Mouse (Mus musculus) C2C12 (cell line): Measurements from ENCODE around the gene Trip11. TPM values are rescaled to one million over a fixed set of nuclear protein-coding genes. Genes with fewer than 3 reads are reported as not detected.

Experiments used
- H3K27me3 ChIP-seq: one replicate; pipeline ENCODE4 v1.6.1; 2011; ENCODE audit not compliant: control insufficient read depth, insufficient read depth, insufficient read length
- H3K36me3 ChIP-seq: one replicate; pipeline ENCODE4 v1.6.1; 2011; ENCODE audit not compliant: control insufficient read depth, insufficient read depth
- H3K4me3 ChIP-seq: one replicate; pipeline ENCODE4 v1.5.1; 2011; ENCODE audit warnings: mild to moderate bottlenecking, control low read depth; ENCODE audit not compliant: poor library complexity, insufficient read depth, severe bottlenecking
- H3K79me2 ChIP-seq: one replicate; pipeline ENCODE4 v1.6.1; 2011; ENCODE audit not compliant: control insufficient read depth, insufficient read depth
- H3K79me3 ChIP-seq: one replicate; pipeline ENCODE4 v1.6.1; 2011; ENCODE audit warnings: low read depth, control low read depth
- H3ac ChIP-seq: one replicate; pipeline ENCODE3; 2011; ENCODE audit warnings: low read depth; ENCODE audit not compliant: control insufficient read depth, insufficient read length
- CEBPB ChIP-seq: IDR thresholded peaks from one replicate; pipeline ENCODE4 v1.6.1; 2011; ENCODE audit warnings: low read depth, mild to moderate bottlenecking, control low read depth, moderate library complexity
- CTCF ChIP-seq: IDR thresholded peaks from one replicate; pipeline ENCODE4 v1.5.1; 2011; ENCODE audit not compliant: control insufficient read depth, insufficient read depth, insufficient read length
- FOSL1 ChIP-seq: IDR thresholded peaks from one replicate; pipeline ENCODE4 v1.8.0; 2011; ENCODE audit warnings: mild to moderate bottlenecking, low read length; ENCODE audit not compliant: poor library complexity, insufficient read depth, severe bottlenecking
- MAX ChIP-seq: IDR thresholded peaks from one replicate; pipeline ENCODE4 v1.6.1; 2011; ENCODE audit warnings: mild to moderate bottlenecking, control low read depth
- MYOD1 ChIP-seq: IDR thresholded peaks from one replicate; pipeline ENCODE4 v1.6.1; 2011; ENCODE audit warnings: low read depth; ENCODE audit not compliant: control insufficient read depth, insufficient read length
- MYOG ChIP-seq: IDR thresholded peaks from one replicate; pipeline ENCODE4 v1.6.1; 2011; ENCODE audit not compliant: control insufficient read depth, insufficient read length; ENCODE audit errors: extremely low read depth
- USF1 ChIP-seq: IDR thresholded peaks from one replicate; pipeline ENCODE4 v1.6.1; 2011; ENCODE audit warnings: low read depth, mild to moderate bottlenecking, control low read depth, moderate library complexity
- polyA plus RNA-seq: library from polyadenylated mRNA; unstranded; fragments of >200 nt; fragmentation: generic; extraction: Trizol; gene quantifications from one replicate; pipeline ENCODE4 v1.2.1, GENCODE M21; 2012; ENCODE audit warnings: missing spikeins

Gene Trip11
- polyA plus RNA-seq, 1 experiment, result 2.4 TPM

DNA sequence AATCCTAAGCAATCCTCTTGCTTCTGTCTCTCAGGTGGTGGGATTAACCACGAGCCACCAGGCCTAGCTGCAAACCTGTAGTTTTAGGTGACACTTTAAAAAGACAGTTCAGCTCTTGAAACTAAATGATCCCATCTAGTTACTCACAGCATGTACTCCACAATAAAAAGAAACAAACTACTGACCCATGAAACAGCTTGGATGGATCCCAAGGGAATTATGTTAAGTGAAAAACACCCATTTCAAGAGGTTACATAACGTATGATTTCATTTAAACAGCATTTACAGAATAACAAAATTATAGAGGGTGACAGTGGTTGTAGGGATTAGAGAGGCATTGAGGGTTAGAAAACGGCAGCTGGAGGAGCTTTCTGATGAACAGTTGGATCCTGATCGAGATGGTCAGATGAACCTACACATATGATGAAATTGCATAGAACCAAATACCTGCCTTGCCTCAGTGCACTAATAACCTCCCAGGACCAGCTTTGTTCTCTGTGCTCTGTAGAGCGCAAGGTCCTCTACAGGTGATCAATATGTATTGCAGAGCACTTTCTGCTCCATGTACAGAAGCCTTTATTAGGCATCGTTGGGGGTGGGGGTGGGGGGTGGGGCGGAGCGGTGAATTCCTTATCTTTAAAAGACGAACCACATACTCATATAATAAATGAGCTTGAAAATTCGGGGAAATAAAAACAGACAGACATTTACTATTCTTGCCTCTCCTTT lies 76.4 kb downstream of the Trip11 start:
- Histone ChIP-seq H3K79me2 (no peaks in the 10 kb centered on the region), H3K36me3 (peaks cover 28% of the 10 kb centered on the region), H3ac (no peak overlapping the region), H3K79me3 (no peaks in the 10 kb centered on the region), H3K27me3 (no peaks in the 10 kb centered on the region), H3K4me3 (no peak overlapping the region)
- TF ChIP-seq MYOD1 (no peak), MYOG (no peak), FOSL1 (no peak), MAX (no peak), USF1 (no peak), CEBPB (no peak), CTCF (no peak)

DNA sequence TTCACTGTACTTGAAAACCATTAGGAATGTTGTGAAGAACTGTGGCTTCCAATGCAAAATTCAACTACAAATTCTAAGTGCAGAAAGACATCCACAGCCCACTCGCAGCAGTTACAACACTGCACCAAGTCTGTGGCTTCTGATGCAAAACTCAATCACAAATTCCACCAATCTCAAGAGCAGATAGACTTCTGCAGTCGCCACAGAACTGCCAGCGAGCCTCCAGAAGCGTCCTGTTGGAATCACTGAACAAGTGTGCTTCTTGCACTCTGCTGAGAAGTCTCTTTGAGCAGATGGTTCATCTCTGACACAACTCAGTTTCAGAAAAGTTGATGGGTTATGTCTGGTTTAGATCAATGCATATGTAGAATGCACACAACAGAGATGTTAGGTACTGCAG lies 78.4 kb downstream of the Trip11 start:
- Histone ChIP-seq H3ac (no peak overlapping the region), H3K27me3 (no peaks in the 10 kb centered on the region), H3K79me3 (no peaks in the 10 kb centered on the region), H3K4me3 (no peak overlapping the region), H3K79me2 (no peaks in the 10 kb centered on the region), H3K36me3 (peaks cover 28% of the 10 kb centered on the region)
- no peak for TF ChIP-seq USF1
- no peak for TF ChIP-seq FOSL1
- TF ChIP-seq MYOD1, result no peak
- no peak for TF ChIP-seq CTCF
- no peak for TF ChIP-seq MYOG
- no peak for TF ChIP-seq CEBPB
- no peak for TF ChIP-seq MAX

DNA sequence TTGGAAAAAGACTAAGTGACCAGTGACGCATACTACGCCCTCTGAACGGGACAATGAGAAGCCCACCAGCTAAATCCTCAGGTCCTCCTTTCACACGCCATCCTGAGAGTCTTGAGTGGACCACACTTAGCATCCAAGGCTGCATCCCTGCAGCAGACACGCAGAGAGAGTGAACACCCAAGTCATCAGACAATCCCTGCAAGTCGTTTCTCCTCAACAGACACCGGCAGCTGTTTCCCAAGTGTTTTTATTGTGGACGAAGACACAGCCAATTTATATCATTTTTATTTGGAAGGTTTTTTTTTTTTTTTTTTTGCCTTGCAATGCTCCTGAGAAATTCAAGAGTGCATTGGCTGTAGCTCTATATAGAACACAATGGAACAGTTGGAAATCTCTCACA lies 79.3 kb downstream of the Trip11 start:
- no peaks in the 10 kb centered on the region for H3K79me2 ChIP-seq
- H3ac ChIP-seq, result no peak overlapping the region
- peaks cover 23% of the 10 kb centered on the region for H3K36me3 ChIP-seq
- H3K4me3 ChIP-seq, result no peak overlapping the region
- H3K27me3 ChIP-seq, result no peaks in the 10 kb centered on the region
- H3K79me3 ChIP-seq, result no peaks in the 10 kb centered on the region
- TF ChIP-seq MYOG, result no peak
- TF ChIP-seq CEBPB, result no peak
- TF ChIP-seq USF1, result no peak
- no peak for TF ChIP-seq FOSL1
- TF ChIP-seq MAX, result no peak
- TF ChIP-seq CTCF, result no peak
- TF ChIP-seq MYOD1, result no peak

DNA sequence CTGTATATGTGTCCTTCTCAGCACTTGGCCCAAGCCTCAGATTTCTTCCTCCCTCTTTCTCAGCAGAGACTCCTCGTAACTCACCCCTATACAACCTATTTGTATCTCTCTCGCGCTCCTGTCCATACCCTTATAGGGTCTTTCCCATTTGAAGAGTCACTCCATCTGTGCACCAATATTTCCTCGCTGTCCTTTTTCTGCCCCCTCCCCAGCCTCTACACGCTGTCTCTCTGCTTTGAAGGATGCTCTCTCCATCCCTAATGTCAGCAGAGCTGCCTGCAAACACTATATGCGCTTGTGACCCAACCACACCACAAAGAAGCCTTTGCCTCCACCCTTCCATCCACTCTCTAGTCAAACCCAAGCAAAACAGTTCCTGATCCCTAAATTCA lies 80.0 kb downstream of the Trip11 start:
- Histone ChIP-seq H3K36me3 (peaks cover 19% of the 10 kb centered on the region), H3ac (no peak overlapping the region), H3K4me3 (no peak overlapping the region), H3K27me3 (no peaks in the 10 kb centered on the region), H3K79me2 (no peaks in the 10 kb centered on the region), H3K79me3 (no peaks in the 10 kb centered on the region)
- TF ChIP-seq FOSL1 (no peak), MYOD1 (no peak), USF1 (no peak), MYOG (no peak), CTCF (no peak), CEBPB (no peak), MAX (no peak)

DNA sequence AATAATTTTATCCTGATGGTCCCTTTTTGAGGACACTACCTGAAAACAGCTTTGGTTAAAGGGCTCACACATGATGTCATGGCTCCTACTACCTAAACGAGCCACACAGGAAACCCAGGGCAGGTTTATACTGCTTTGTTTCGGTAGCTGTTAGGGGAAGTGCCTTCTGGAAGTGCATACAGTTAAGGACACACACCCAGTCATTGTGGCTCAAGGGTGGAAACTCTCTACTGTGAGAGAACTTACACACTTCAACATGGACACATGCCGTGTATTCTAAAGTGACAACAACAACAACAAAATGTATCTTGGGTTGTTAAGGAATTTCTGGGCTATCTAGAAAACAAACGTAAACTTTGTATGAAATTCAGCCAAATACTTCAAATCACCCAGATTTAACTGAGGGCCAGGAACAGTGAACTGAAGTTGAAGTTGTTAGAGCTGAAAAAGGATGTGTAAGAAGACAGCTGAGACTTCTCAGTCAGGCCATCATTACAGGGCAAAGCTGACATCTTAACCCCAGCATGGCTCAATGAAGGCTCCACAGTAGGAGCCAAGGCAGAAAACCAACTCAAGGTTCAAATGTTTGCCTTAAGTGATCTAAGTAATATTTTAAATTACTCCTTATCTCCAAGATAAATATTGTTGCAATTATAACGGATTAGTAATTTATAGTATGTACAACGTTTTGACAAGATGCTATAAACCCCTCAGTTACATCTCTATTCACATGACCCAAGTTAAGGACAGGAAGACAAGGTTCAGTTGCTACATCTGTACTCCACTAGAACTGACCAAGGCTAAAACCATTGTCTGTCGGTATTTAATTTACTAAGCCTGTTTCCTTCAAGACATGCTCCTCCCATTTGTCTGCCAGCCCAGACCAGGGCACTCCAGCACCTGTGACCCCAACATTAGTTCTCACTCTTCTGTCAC lies 80.6 kb downstream of the Trip11 start:
- peaks cover 17% of the 10 kb centered on the region for H3K36me3 ChIP-seq
- H3K27me3 ChIP-seq, result no peaks in the 10 kb centered on the region
- TF ChIP-seq MYOG (no peak), MAX (no peak), CTCF (no peak), USF1 (no peak), FOSL1 (no peak), MYOD1 (no peak), CEBPB (no peak)
- H3K79me3 ChIP-seq, result no peaks in the 10 kb centered on the region
- no peak overlapping the region for H3K4me3 ChIP-seq
- no peak overlapping the region for H3ac ChIP-seq
- H3K79me2 ChIP-seq, result no peaks in the 10 kb centered on the region

DNA sequence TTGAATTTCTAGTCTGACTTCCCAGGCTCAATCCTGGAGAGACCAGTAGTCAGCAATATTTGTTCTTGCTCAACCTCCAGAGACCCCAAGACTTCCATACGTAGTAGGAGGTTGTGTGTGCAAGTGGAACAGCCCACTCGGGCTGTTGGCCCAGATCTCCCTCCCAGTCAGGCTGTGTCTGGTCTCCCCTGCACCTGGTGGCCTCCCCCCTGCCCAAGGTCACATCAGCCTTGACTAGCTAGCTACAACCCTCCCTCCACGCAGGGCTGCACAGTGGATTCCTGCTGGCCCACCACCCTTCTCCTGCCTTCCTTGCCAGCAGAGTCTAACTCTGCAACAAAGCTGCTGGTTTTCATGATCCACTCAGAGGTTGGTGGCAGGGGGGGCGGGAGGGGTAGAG lies 81.8 kb downstream of the Trip11 start:
- H3K36me3 ChIP-seq, result peaks cover 7% of the 10 kb centered on the region
- no peaks in the 10 kb centered on the region for H3K27me3 ChIP-seq
- no peak overlapping the region for H3K4me3 ChIP-seq
- no peak overlapping the region for H3ac ChIP-seq
- H3K79me2 ChIP-seq, result no peaks in the 10 kb centered on the region
- no peaks in the 10 kb centered on the region for H3K79me3 ChIP-seq
- TF ChIP-seq MYOG, result no peak
- TF ChIP-seq MYOD1, result no peak
- no peak for TF ChIP-seq MAX
- no peak for TF ChIP-seq FOSL1
- no peak for TF ChIP-seq USF1
